Mouse (Mus musculus): ENCODE measurements around the gene Lrrc8a.

Lrrc8a gene

DNA sequence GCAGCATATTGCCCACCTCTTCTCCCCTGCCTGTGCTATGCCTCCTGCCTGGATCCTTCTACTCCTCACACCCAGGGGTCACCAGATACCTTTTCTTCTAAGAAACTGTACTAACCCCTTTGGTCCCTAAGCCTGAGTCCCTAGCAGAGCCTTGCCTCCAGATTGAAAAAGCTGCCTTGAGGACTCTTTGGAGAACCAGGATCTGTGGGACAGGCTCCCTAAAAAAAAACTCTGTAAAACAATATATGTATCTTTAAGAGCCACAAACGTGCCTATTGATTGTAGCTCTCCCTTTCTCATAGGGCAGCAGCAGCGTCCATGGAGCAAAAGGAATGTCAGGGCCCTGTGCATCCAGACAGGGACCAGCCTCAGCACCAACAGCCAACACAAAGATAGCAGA, 2.8 kb downstream of the Lrrc8a start, which contains the start of gene Gm28035:
Gm28035 (plus strand) TSS at position 301 of the 400 bp plus-strand sequence.
- DNase-seq = no peak

GRCm38 (mm10) chr2:30242509-30242908, 5.0 kb downstream of the Lrrc8a start:
- no peak for DNase-seq

- no peak for DNase-seq
Measured at GRCm38 (mm10) chr2:30243391-30243790, 5.9 kb downstream of the Lrrc8a start.

DNA sequence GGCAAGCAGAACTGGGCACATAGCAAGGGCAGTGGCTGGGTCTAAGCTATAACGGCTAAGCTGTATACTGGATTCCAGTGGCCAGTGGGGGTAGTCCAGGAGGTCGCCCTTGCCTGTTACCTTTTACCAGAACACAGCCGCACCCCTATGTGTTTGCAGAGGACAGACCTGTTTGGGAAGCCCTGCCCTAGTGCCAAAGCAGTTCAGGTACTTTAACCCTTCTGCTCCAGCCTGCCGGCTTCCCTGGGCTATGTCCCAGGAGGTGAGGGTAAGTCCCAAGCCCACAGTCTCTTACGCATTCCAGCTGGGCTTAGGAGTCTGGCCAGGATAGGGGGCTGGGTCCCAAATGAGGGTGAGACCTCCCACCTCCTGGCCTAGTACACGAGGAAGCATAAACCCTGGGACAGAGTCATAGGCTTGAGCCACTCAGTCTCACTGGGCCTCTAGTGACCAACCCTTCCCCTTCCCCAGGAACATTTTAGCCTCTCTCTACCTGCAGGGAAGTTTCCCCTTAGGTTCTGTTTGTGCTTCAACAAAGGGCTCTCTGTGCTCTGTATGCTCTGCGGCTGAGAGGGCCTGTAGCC, 7.2 kb downstream of the Lrrc8a start:
- DNase-seq = no peak

- no peak for DNase-seq
Measured at GRCm38 (mm10) chr2:30247036-30247435, 9.5 kb downstream of the Lrrc8a start.

GRCm38 (mm10) chr2:30247681-30248080, 10.2 kb downstream of the Lrrc8a start:
- DNase-seq = no peak

DNA sequence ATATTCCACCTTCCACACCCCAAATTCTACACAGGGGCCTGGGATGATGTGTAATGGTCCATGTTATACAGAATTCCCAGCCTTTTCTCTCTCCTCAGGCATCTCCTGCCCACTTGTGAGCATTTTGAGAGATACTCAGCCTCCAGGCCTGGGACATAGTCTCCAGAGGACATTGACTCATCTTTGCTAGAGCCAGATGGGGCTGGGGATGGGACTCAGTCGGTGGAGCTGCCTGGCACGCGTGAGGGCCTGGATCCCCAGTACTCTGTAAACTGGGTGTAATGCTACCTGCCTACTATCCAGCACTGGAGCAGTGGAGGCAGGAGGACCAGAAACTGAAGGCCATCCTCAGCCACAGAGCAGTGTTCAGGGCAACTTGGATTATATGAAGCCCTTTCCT, 11.7 kb downstream of the Lrrc8a start:
- DNase-seq = no peak

DNA sequence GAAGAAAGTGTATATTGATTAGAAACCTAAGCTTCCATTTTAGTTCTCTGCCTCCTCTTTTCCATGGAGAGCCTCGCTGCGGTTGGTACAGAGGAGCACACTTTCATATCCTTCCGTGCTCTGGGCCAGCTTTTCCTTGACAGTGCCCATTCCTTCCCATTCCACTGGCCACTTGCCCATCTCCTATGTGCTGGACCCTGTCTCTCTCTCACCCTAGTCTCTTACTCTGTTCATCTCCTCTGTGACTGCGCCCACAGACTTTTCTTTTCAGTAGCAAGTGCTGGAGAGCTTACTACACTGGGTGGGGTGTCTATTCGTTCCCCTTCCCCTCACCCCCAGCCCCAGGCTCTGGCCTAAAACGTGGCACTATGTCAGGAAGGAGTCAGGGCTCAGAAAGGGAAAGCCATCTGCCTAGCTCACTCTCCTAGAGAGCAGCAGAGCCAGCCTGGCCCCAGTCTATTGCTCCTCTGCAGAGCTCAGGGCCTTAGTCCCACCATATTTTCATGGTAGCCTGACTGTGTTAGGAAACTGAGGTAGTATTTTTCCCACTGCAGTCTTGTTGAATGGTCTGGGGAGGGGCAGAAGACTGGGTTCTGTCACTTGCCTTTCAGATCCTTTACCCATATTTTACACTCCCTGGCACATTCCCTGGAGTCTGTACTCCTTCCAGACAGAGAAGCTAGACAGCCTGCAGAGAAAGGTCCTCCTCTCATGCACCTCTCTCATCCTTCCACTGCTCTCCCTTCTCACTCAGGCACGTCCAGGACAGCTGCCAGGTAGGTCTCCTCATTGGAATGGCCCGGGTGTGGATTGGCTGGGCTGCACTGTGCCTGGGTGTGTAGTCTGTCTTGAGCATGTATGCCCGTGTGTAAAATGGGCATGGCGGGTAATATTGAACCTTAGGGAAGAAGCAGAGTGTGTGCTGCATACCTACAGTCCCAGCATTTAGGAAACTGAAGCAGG, 12.9 kb downstream of the Lrrc8a start:
- DNase-seq = no peak

DNA sequence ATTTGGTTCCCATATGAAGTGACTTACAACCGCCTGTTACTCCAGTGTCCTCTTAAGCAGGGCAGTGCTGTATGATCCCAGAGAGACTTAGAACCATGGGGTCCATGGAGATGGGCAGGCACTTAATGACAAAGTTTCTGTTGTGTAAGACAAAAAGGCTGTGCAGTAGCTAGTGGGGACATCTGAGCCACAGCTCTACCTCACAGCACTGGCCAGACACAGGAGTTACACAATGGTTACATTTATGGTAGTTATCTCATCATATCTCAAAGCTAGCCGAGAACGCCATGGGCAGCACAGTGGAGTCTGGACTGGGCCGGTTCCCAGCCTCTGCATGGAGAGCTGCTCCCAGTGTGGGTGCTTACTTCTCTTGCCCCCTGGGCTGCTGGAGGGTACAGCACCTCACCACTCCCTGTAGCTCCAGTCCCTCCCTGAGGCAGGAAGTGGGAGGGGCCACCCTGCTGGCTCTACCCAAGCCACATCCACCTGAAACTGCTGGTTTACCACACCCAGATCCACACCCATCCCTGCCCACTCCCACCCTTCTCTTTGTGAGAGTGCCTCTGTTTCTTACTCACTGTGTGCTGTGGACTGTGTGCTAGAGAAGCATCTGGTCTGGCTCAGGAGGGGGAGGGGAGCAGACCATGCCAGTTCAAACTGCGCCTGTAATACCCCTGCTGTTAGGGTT, 14.0 kb downstream of the Lrrc8a start:
- no peak for DNase-seq

- DNase-seq = no peak
Measured at GRCm38 (mm10) chr2:30252521-30252920, 15.0 kb downstream of the Lrrc8a start.

DNA sequence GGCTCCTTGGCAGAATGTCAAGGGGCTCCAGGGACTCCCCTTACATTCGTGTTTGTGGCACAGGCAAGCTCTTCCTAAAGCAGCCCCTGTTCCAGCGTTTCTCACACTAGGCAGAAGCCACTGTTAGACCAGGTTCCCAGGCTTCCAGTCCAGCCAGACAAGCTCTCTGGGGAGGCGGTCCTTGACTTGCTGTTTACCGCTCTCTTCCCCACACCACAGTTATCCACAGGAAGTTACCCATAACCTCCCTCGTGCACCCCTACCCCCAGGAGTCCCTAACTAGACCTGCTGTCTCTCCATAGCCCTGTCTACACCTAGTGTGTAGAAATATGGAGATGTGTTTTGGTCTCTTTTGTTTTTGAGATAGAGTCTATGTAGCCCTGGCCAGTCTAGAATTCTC, 16.3 kb downstream of the Lrrc8a start:
- DNase-seq = no peak

DNA sequence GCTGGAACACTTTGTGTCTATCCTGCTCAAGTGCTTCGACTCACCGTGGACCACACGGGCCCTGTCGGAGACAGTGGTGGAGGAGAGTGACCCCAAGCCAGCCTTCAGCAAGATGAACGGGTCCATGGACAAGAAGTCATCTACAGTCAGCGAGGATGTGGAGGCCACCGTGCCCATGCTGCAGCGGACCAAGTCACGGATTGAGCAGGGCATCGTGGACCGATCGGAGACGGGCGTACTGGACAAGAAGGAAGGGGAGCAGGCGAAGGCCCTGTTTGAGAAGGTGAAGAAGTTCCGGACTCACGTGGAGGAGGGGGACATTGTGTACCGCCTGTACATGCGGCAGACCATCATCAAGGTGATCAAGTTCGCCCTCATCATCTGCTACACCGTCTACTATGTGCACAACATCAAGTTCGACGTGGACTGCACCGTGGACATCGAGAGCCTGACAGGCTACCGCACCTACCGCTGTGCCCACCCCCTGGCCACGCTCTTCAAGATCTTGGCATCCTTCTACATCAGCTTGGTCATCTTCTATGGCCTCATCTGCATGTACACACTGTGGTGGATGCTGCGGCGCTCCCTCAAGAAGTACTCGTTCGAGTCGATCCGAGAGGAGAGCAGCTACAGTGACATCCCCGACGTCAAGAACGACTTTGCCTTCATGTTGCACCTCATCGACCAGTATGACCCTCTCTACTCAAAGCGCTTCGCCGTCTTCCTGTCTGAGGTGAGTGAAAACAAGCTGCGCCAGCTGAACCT, 18.3 kb downstream of the Lrrc8a start:
- DNase-seq = no peak

DNA sequence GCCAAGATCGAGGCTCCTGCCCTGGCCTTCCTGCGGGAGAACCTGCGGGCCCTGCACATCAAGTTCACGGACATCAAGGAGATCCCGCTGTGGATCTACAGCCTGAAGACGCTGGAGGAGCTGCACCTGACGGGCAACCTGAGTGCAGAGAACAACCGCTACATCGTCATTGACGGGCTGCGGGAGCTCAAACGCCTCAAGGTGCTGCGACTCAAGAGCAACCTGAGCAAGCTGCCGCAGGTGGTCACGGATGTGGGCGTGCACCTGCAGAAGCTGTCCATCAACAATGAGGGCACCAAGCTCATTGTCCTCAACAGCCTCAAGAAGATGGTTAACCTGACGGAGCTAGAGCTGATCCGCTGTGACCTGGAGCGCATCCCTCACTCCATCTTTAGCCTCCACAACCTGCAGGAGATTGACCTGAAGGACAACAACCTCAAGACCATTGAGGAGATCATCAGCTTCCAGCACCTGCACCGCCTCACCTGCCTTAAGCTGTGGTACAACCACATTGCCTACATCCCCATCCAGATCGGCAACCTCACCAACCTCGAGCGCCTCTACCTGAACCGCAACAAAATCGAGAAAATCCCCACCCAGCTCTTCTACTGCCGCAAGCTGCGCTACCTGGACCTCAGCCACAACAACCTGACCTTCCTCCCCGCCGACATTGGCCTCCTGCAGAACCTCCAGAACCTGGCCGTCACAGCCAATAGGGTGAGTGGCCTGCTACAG, 19.3 kb downstream of the Lrrc8a start:
- DNase-seq = no peak

DNA sequence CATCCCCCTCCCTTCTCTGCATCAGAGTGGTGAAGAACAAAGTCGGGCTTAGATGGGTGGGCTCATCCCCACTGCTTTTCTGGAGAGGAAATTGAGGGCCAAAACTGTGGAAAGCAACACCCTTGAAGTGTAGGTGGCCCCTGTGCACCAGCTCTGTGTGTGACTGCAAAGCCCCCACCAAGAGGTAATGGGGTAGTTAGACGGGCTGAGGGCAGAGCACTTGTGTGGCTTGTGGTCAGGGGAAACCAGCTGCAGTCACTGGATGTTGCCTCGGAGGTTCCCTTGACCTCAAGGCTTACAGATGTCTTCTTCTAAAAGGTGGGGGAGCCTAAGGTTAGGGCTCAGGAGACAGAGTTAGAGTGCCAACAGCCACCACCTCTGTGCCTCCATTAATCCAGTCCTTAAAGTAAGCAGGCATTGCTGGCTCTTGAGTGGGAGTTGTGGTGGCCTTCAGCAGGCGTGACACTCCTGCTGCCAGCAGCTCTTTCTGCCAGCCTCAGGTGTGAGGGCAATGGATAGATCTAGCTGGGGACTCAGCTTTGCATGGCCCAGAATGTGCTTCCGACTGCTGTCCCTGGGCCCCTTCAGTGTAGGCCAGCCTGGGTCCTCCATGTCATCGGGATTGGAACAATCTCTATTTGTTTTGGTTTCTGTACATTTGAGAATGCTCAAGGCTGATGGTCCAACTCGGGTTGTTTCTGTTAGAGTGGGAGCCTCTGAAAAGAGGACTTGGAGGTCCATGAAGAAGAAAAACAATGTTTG, 20.4 kb downstream of the Lrrc8a start:
- no peak for DNase-seq

DNA sequence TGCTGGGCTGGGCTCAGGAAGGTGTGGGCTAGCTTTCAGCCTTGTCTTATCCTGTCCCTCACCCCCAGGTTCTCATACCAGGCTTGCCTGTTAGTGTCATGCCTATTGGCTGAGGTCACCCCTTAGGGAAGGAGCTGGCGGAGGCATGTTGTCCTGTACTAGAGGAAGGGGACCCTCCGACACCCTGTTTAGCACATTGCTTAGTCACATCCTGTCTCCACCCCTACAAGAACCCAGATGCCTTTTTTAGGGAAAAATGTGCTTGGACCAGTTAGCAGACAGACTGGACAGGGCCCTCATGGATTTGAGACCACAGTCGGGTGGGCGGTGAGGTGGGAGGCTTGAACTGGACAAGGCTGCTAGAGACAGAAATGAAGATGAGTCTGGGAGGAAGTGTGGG, 21.1 kb downstream of the Lrrc8a start:
- no peak for DNase-seq

GRCm38 (mm10) chr2:30259131-30260064, 21.9 kb downstream of the Lrrc8a start:
- DNase-seq = no peak

DNA sequence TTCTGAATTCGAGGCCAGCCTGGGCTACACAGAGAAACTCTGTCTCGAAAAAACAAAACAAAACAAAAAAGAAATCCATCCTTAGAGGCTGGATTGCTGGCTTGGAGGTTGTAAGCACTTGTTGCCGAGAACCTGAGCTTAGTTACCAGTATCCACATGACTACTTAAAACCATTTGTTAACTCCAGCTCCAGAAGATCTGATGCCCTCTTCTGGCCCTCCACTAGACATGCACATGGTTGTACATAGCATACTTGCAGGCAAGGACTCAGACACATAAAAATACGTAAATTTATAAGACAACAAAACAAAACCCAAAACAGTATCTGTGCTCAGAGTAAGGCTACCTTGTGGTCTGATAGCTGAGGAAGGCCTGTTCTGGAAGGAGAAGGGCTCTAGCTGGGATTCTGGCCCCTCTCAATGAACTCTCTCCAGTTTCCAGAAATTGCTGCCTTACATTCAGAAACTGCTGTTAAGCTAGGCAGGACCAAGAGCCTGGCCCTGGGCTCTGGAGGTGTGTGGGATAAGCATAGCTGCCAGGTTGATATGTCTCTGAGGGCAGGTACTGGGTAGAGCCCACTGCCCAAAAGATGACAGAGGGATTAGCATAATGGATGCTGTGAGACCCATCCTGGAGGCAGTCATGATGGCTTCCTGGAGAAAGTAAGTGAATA, 23.7 kb downstream of the Lrrc8a start:
- no peak for DNase-seq

DNA sequence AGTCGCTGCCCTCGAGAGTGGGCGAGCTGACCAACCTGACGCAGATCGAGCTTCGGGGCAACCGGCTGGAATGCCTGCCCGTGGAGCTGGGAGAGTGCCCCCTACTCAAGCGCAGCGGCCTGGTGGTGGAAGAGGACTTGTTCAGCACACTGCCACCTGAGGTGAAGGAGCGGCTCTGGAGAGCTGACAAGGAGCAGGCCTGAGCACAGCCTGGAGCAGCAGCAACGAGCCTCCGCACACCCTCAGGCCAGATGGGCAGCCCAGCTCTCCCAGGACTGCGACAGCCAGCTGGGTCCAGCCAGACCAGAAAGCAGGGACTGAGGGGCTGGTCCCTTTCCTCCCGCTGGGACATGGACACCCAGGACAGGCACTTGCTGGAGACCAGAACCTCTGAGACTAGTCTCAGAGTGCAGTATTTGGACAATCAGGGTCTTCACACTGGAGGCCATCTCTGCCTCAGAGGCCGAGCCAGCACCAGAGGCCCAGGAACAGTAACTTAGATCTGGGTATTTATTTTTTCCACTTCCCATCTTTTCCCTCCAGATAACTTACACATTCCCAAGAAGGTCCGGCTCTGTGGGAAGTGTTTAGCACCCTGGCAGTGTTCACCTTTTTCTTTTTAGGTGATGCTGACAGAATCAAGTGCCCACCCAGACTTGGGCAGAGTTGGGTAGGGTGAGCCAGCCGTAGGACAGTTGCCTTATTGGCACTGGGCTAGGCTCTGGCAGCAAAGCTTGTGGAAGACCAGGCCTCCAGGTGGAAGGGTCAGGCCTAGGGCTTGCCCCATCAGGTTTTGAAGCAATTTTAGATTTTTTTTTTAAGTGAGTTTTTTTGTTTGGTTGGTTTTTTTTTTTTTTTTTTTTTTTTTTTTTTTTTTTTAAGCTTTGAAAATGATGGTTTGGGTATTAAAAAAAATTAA, 24.7 kb downstream of the Lrrc8a start:
- DNase-seq = no peak

Measured in layer of hippocampus, adult 9-11 months (tissue).